Mouse (Mus musculus): ENCODE results near the gene Prr5.

Gene Prr5

DNA sequence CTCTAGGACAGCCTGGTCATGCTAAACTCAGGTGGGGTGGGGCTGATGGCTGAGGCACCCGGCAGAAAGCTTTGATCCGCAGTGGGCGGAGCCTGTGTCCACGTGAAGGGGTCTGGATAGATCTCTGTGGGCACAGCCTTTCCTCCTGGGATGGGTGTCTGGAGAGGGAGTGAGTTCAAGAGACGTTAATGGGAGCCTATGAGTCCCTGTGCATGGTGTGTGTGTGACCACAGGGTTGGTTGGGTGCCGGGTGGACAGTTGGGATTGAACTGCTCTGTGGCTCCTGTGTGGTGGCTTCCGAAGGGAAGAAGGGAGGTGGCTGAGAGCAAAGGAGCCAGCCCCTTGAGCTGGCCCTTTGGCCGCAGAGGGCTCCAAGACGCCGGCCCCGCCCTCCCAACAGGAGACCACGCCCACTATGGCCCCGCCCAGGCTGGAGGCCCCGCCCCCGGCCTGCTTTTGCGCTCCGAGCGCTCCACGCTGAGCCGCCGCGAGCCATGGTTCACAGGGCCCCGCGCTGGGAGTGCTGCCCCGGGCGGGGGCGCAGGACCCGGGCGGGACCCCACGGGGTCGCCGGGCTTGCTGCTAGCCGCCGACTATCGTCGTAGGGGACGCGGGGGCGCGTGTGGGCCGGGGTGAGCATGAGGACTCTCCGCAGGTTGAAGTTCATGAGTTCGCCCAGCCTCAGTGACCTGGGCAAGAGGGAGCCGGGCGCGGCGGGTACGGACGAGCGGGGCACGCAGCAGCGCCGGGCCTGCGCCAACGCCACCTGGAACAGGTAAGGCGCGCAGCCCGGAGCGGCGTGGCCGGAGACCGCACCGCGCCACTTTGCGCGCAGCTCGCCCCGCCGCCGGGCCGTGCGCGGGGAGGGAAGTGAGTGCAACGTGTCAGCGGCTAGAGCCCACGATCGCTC is 11.4 kb downstream of the Prr5 start:
- peak in 1 of 2 experiments; percentile 47 for DNase-seq (ENCODE audit: low spot score in 2 of 2)

DNA sequence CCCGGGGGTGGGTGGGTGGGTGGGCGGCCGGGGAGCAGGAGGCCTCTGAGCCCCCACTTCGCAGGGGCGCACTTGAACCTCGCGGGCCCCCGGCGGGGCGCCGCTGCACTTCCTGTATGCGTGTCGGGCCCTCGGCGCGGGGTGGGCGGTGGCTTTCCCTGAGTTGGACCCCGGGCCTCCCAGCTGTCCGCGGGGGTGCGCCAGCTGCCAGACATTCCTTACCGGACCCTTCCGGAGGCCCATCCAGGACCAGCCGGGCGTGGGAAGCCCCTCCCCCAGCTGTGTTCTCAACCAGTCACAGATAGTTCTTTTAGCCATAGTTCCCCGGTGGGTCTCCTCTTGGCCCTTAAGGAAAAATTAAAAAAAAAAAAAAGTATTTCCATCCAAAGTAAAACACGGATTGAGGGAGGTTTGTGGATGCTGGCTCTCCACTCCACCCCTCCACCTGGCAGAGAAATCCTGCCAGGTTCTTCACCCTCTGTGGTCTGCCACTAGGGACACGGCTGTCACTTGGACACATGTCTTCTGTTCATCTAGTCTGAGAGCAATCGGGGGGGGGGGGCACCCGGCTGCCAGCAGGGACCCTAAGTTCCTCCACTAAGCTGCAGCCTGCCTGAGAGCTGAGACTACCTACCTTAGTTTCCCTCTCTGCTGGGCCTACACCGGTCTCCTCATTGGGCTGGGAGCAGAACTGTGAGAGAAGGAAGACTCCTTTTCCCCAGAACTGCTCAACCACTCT is 12.2 kb downstream of the Prr5 start:
- no peak for DNase-seq (ENCODE audit: low spot score in 2 of 2)

DNA sequence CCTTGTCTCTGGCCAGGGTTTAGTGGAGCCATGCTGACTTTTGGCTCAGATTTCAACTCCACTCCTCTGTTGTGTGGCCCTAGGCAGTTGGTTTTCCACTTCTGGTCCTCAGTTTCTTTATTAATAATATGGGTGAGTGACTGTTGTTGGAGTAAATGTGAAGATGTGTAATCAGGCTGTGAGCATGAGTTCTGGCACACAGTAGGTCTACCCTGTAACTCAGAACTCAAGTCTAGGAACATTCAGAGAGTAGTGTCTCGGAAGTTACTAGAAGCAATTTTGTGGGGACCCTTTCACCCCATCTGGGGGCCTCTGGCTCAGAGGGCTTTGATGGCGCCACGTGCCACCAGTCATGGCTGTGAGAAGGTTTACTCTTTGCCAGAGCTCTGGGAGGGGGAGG is 12.8 kb downstream of the Prr5 start:
- DNase-seq (ENCODE audit: low spot score in 2 of 2), result no peak

DNA sequence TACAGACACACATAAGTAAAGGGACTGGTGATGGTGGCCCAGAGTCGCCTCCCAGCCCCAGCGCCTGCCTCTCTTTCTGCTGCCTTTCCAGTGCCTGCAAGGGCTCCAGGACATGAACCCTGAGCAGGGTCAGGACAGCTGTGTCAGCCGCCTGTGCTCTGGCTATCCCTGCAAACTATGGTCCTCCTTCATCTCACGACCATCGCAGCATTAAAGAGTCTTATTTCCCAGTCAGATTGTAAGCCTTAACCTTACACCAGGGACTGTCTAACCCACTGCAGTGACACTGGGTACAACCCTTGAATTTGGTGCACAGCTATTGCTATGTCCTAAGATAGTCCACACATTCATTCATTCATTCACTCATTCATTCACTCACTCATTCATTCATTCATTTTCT is 13.4 kb downstream of the Prr5 start:
- no peak for DNase-seq (ENCODE audit: low spot score in 2 of 2)

DNA sequence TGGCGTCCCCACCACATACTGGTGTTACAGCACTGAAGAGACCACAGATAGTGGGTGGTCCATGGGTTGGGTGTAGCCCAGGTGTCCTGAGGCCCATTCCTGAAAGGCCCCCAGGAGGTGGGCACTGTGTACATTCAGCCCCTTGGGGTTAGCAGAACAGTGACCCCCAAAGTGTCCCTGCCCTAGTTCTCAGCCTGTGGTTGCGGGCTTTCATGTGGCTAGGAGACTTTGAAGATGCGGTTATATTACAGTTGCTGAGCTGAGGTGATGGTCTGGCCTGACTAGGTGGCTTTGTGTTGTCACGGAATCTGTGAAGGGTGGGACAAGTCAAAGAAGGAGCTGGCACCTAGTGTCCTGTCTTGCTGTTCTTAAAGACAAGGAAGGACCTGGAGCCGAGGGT is 15.1 kb downstream of the Prr5 start:
- DNase-seq (ENCODE audit: low spot score in 2 of 2), result no peak

DNA sequence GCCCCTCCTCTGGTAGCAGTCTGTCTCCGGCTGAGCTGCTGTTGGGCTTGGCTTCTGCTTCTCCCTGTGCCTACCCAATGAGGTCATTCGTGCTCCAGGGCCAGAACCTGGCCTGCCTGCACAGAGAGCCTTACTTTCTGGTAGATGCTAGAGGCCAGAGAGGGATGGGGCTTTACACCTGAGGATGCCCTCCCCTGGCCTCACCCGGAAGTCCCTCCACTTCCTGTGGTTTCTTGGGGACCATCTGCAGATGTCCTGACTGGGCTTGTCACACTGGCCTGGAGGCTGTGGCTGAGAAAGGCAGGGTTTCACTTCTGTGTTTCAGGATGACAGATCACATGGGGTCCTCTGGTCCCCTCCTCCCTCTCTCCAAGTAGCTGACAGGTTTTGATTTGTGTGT is 16.0 kb downstream of the Prr5 start:
- DNase-seq (ENCODE audit: low spot score in 2 of 2), result peak in 1 of 2 experiments; percentile 20

DNA sequence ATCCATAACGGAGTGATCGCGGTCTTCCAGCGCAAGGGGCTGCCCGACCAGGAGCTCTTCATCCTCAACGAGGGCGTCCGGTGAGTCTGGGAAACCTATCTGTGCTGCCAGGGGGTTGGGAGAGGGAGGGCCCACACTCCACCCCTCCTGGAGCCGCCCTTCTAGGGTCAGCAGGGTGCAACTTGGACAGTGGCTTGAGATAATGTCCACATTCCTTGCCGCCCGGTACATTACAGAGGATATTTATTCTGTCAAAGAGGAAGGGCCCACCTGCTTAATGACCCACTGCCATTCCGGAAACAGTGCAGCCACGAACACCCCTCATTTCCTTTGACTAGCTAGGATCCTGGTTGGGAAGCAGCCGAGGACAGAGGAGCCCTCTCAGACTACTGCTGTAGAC is 18.5 kb downstream of the Prr5 start:
- no peak for DNase-seq (ENCODE audit: low spot score in 2 of 2)

DNA sequence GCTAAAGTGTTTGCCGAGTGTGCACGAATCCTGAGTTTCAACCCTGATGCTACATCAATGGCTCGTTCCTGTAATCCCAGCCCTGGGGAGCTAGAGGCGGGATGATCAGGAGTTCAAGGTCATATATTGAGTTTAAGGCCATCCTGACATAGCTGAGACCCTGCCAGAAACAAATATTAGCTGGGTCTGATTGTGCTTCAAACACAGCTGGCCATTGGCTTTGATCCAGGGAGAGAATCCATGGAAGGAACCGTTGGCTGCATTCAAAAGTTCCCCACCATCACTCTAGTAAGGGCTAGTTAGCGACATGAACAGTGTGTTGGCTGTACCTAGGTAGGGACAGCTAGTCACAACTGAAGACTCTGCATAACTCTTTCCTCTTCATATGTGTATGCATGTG is 19.9 kb downstream of the Prr5 start:
- no peak for DNase-seq (ENCODE audit: low spot score in 2 of 2)

DNA sequence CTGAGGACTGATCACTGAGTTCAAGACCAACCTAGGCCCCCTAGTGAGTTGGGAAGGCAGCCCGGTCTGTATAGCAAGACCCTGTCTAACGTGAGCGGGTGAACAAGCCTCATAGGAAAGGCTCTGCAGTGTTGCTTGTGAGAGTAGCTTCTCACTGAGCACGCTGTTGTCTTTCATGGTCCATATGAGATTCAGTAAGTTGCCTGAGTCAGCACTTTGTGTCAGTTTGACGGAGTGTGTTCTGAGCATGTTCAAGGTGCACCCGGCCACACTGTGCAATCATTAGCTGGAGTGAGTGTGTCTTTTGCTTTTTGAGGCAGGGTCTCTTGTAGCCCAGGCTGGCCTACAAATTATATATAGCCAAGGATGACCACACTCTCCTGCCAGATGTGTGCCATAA is 22.1 kb downstream of the Prr5 start:
- no peak for DNase-seq (ENCODE audit: low spot score in 2 of 2)

DNA sequence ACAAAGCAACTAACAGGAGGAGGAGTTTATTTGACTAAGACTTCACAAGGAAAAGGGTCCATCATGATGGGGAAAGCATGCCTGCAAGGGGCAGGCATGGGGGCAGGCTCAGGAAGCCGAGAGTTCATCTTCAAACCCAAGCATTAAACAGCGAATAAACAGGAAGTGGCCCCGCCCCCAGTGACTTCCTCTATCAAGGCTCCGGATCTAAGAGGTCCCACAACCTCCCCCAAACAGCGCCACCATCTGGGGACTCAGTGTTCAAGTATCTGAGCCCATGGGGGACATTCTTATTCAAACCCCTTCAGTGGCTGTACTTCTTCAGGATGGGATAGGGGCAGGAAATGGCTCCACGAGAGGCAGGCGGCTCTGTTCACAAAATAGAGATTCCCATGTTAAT is 23.2 kb downstream of the Prr5 start:
- DNase-seq (ENCODE audit: low spot score in 2 of 2), result no peak

DNA sequence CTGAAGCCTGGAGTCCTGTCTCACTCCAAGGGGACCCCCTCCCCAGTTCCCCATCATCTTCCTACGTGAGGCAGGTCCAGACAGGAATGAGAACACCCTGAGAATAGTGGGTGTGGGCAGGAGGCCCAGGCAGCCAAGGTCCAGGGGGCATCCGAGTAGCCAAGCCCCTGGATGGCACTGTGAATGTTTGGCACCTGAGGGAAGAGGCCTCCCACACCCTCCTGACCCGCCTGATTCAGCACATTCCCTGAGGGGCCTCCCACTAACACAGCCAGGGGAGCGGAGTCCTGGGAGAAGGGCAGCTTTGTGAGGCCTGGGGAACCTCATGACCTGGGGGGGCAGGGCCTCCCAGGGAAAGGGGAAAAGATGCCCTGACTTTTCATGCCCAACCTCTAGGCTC is 26.6 kb downstream of the Prr5 start:
- DNase-seq (ENCODE audit: low spot score in 2 of 2), result no peak

DNA sequence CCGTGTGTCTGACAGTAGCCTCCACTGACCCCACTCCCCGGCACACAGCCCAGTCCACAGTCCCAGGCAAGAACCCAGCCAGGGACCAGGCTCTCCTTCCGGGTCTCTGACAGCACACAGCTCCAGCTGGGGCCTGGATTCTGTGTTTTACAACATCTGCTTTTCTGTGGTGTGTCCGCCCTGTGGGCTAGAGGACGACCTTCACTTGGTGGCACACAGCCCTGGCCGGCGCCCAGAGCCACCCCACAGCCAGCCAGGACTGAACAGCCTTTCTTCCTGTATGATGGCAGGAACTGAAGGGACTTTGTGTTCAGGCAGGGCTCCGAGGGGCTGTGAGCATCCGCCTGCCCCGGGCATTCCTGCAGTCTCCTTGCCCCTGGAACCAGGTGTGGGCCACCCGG is 28.2 kb downstream of the Prr5 start:
- DNase-seq (ENCODE audit: low spot score in 2 of 2), result peak in 1 of 2 experiments; percentile 55

DNA sequence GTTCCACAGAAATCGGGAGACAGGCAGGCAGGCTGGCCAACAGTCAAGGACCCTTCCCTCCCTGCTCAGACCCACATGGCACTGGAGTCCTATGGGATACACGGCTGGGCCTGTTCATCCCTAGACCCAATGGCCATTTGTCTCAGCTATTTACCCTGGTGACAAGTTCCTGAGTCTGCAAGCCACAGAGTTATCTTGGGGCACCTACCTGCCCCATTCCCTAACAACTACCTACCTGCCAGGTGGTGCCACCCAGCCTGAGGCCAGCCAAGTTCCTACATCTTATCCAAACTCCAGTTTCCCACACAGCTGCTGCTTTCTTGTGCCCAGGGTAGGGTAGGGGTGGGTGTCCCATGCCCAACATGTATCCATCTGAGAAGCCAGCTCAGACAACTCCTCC is 28.8 kb downstream of the Prr5 start:
- DNase-seq (ENCODE audit: low spot score in 2 of 2), result no peak

DNA sequence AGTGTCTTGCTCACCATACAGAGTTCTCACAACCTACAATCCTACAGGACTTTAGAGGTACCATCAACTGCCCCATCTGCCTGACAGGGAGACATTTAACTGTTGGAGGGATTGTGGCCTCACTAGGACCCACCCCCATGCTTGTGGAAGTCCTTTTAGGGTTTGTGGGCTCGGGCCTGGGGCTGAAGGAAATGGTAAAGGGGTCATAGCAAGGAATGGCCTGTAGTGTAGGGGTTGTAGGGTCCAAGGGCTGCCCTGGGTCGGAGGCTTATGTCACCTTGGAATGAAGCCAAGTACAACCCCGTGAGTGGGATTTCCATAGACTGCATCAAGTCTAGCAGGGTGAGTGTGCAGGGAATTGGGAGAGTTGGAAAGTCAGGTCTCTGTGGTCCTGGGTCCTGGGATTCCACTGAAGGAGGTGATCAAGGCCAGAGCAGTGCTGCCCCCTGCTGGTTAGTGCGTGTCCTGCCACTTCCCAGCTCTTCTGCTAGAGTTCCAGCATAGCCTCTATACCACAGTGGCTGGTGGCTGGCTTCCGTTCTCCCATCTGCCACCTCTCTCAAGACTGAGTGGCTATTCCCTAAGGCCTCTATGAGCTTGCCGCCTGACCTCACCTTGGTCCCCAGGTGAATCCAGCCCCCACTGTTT is 30.9 kb downstream of the Prr5 start:
- DNase-seq (ENCODE audit: low spot score in 2 of 2), result peak in 1 of 2 experiments; percentile 44

DNA sequence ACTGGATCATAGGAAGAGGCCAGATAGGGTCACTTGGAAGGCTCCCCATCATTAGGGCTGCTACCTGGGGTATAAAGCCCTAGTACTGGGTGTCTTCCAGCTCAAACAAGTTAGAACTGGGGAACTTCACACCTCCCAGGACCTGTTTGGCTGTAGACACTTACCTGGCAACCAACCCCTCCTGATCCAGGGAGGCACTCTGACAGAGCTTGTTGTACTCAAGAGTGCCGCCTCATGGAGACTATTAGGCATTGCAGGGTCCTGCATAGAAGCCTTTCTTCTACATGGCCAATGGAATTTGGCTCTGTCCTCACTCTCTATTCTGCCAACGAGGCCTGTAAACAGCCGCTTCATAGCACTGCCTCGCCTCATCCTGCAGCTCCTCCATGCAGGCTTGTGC is 32.5 kb downstream of the Prr5 start:
- peak in 1 of 2 experiments; percentile 39 for DNase-seq (ENCODE audit: low spot score in 2 of 2)

DNA sequence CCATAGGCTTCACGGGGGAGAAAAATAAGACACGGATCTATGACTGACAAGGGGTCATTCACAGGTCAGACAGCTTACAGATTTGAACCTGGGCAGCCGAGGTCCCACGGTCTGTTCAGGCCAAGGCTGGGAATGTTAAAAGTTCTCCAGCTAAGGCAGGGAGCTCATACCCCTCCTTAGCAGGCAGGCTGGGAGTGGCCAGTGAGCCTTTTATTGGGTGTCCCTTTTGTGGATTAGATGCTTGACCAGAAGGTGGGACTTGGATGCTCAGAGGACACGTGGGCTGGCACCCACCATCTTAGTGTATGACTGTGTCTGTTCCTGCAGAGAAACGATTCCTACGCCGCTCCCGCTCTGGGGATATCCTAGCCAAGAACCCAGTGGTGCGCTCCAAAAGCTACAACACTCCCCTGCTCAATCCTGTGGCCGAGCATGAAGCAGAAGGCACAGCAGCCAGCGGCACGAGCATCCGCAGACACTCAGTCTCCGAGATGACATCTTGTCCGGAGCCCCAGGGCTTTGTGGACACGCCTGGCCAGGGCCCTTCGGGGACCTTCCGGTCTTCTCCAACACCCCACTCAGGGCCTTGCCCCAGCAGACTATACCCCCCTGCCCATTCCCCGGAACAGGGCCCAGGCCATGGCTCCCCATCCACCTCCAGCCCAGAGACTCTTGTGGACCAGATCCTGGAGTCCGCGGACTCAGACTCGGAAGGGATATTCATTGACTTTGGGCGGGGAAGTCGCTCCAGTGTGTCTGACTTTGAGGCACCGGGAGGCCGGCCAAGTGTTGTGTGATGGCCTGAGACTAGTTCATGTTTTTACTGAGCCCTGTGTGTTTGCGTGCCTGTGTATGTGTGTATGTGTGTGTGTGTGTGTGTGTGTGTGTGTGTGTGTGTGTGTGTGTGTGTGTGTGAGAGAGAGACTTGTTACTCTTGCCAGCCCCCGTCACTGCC is 33.2 kb downstream of the Prr5 start:
- no peak for DNase-seq (ENCODE audit: low spot score in 2 of 2)

DNA sequence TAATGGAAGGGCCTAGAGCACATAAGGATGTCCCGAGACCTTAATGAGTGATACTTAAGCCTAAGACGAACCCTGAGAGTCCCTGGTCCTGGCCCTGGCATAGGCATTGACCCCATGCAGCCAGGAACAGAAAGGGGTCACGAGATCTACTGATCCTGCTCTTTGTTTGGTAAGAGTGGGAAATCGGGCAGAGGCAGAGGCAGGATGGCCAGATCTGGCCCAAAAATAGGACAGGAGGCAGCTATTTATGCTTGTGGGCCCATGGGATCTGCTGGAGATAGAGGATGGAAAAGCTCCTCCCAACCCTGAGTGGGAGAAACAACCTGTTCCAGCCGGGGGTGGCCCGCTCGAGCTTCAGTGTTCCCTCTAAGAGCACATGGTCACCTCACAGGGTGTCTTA is 34.6 kb downstream of the Prr5 start:
- no peak for DNase-seq (ENCODE audit: low spot score in 2 of 2)

DNA sequence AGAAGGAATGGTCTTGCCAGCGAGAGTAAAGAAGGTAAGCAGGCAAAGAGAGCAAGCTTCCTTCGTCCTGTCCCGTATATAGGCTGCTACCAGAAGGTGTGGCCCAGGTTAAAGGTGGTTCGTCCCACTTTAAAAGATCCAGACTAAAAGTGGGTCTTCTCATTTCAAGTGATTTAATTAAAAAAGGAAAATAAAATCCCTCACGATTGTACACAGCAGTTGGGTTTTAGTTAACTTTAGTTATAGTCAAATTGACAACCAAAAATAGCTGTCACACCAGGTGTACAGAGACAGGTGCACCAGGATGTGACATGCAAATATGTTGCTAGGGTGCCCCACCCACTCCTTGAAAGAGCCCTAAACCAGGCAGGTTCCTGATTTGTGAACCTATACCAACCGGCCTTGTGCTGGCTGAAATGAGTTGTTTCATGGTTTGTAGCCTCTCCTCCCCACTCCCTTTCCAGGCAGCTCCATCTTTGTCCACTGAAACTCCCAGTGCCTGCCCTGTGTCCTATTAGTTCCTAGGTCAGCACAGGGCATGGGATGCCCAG is 36.0 kb downstream of the Prr5 start:
- DNase-seq (ENCODE audit: low spot score in 2 of 2), result no peak

DNA sequence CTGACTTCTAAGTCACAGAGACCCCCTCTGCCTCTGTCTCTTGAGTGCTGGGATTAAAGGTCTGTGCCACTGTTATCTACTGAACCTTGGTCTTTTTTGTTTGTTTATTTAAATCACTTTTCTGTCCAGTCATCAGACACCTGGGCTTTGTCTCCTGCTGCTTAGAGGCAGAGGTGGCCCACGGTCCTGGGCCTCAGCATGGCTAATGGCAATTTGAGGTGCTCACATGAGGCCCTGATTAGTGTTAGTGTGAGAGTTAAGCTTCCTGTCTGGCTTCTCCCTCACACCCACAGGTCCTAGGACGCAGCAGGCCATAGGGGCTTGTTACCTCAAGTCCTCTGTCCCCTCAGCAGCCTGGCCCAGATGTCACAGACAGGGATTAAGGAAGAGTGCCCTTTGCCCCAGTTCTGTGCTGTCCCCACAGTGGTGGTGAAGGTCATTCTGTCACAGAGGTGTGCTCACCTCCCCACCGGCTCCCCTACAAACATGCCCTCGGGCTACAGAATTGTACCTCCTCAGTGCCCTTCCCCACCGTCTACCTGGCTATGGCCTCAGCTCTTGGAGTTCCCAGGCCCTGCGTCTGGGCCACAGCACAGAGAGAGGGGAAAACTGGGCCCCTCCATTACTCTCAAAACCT is 37.7 kb downstream of the Prr5 start:
- no peak for DNase-seq (ENCODE audit: low spot score in 2 of 2)

DNA sequence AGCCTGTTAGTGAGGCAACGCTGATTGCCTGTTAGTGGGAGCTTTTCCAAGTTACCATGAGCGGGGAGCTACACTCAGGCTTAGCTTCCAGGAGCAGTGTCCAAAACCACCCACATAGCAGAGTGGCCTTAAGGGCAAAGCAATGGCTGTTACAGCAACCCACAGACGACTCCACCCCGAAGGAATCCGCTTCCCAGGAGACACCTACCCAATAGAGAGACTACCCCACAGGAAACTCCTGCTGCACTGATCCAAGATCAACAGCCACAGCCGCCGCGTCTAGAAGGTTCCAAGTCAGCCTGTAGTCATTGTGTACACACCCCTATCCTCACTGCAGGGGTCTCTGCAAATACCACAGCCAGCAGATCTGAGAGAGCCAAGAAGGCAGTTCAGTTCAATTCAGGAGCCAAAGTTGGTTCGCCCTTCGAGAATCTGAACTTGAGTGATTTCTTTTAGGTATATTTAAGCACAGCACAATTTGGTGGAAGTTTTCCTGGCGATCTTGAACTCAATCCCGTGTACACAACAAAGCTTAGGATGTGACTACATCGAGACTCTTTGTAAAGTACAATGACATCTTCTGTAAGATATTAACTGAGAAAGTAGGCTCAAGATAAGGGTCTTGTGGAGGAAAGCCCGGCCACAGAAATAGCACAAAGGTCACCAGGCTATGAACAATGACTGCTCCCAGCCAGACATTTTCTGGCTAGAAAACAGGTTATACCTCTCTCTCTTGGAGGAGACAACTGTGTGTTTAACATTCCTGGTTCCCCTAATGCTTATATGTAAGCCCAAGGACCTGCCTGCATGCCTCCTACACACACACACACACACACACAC is 43.4 kb downstream of the Prr5 start:
- no peak for DNase-seq (ENCODE audit: low spot score in 2 of 2)
